Mouse (Mus musculus): Measurements from ENCODE around the gene Bcl6.

Bcl6 gene

GRCm38 (mm10) chr16:23988157-23988465 is 541 bp downstream of the Bcl6 start:
- TF ChIP-seq CTCF (conservative IDR thresholded peaks at IDR 0.05; ENCODE audit: low read length) = no peak
- TF ChIP-seq POU5F1 (IDR thresholded peaks at IDR 0.05; ENCODE audit: borderline replicate concordance, low read length) = no peak
- TF ChIP-seq NANOG (IDR thresholded peaks at IDR 0.05; ENCODE audit: borderline replicate concordance, low read length) = no peak
- Histone ChIP-seq H3K36me3 (ENCODE audit: insufficient read depth, low read length) (no peaks in the 10 kb centered on the region), H3K4me3 (replicated peaks; ENCODE audit: low read length) (peak overlapping the region; percentile 83), H3K27me3 (ENCODE audit: insufficient read depth, low read length) (peaks cover 50% of the 10 kb centered on the region), H3K9me3 (ENCODE audit: low read length) (no peaks in the 10 kb centered on the region), H3K4me1 (replicated peaks; ENCODE audit: low read depth, low read length) (peaks cover 48% of the 10 kb centered on the region)

GRCm38 (mm10) chr16:23987341-23988156 is 1.1 kb downstream of the Bcl6 start:
- no peak for TF ChIP-seq POU5F1 (IDR thresholded peaks at IDR 0.05; ENCODE audit: borderline replicate concordance, low read length)
- TF ChIP-seq CTCF (conservative IDR thresholded peaks at IDR 0.05; ENCODE audit: low read length) = no peak
- TF ChIP-seq NANOG (IDR thresholded peaks at IDR 0.05; ENCODE audit: borderline replicate concordance, low read length) = no peak

GRCm38 (mm10) chr16:23986871-23987270 is 1.8 kb downstream of the Bcl6 start:
- Histone ChIP-seq H3K4me3 (replicated peaks; ENCODE audit: low read length) (peak overlapping the region; percentile 83), H3K4me1 (replicated peaks; ENCODE audit: low read depth, low read length) (peaks cover 60% of the 10 kb centered on the region), H3K36me3 (ENCODE audit: insufficient read depth, low read length) (no peaks in the 10 kb centered on the region), H3K9me3 (ENCODE audit: low read length) (no peaks in the 10 kb centered on the region), H3K27me3 (ENCODE audit: insufficient read depth, low read length) (peaks cover 53% of the 10 kb centered on the region)
- TF ChIP-seq NANOG (IDR thresholded peaks at IDR 0.05; ENCODE audit: borderline replicate concordance, low read length) = no peak
- no peak for TF ChIP-seq POU5F1 (IDR thresholded peaks at IDR 0.05; ENCODE audit: borderline replicate concordance, low read length)
- no peak for TF ChIP-seq CTCF (conservative IDR thresholded peaks at IDR 0.05; ENCODE audit: low read length)

More at GRCm38 (mm10) chr16:23987341-23988156, 1.1 kb downstream of the Bcl6 start:
- Histone ChIP-seq H3K9me3 (ENCODE audit: low read length) (no peaks in the 10 kb centered on the region), H3K36me3 (ENCODE audit: insufficient read depth, low read length) (no peaks in the 10 kb centered on the region), H3K4me3 (replicated peaks; ENCODE audit: low read length) (peak overlapping the region; percentile 83), H3K4me1 (replicated peaks; ENCODE audit: low read depth, low read length) (peaks cover 54% of the 10 kb centered on the region), H3K27me3 (ENCODE audit: insufficient read depth, low read length) (peaks cover 54% of the 10 kb centered on the region)

- Histone ChIP-seq H3K27me3 (ENCODE audit: insufficient read depth, low read length) (peaks cover 60% of the 10 kb centered on the region), H3K4me1 (replicated peaks; ENCODE audit: low read depth, low read length) (peaks cover 62% of the 10 kb centered on the region), H3K4me3 (replicated peaks; ENCODE audit: low read length) (peak overlapping the region; percentile 83; the same call in 1 of the 2 replicates), H3K36me3 (ENCODE audit: insufficient read depth, low read length) (no peaks in the 10 kb centered on the region), H3K9me3 (ENCODE audit: low read length) (no peaks in the 10 kb centered on the region)
- TF ChIP-seq POU5F1 (IDR thresholded peaks at IDR 0.05; ENCODE audit: borderline replicate concordance, low read length) (no peak), NANOG (IDR thresholded peaks at IDR 0.05; ENCODE audit: borderline replicate concordance, low read length) (no peak), CTCF (conservative IDR thresholded peaks at IDR 0.05; ENCODE audit: low read length) (no peak)
Observed at GRCm38 (mm10) chr16:23986176-23986575, 2.5 kb downstream of the Bcl6 start.

GRCm38 (mm10) chr16:23985467-23985861 is 3.2 kb downstream of the Bcl6 start:
- H3K36me3 ChIP-seq (ENCODE audit: insufficient read depth, low read length) = no peaks in the 10 kb centered on the region
- H3K4me3 ChIP-seq (replicated peaks; ENCODE audit: low read length) = no peak overlapping the region

GRCm38 (mm10) chr16:23984760-23985466 is 3.7 kb downstream of the Bcl6 start:
- TF ChIP-seq NANOG (IDR thresholded peaks at IDR 0.05; ENCODE audit: borderline replicate concordance, low read length) (no peak), CTCF (conservative IDR thresholded peaks at IDR 0.05; ENCODE audit: low read length) (no peak), POU5F1 (IDR thresholded peaks at IDR 0.05; ENCODE audit: borderline replicate concordance, low read length) (no peak)
- peaks cover 64% of the 10 kb centered on the region for H3K27me3 ChIP-seq (ENCODE audit: insufficient read depth, low read length)
- no peaks in the 10 kb centered on the region for H3K9me3 ChIP-seq (ENCODE audit: low read length)
- H3K4me1 ChIP-seq (replicated peaks; ENCODE audit: low read depth, low read length) = peaks cover 66% of the 10 kb centered on the region
- peak overlapping the region; percentile 60 for H3K4me3 ChIP-seq (replicated peaks; ENCODE audit: low read length)
- no peaks in the 10 kb centered on the region for H3K36me3 ChIP-seq (ENCODE audit: insufficient read depth, low read length)

More at GRCm38 (mm10) chr16:23985467-23985861, 3.2 kb downstream of the Bcl6 start:
- Histone ChIP-seq H3K27me3 (ENCODE audit: insufficient read depth, low read length) (peaks cover 64% of the 10 kb centered on the region), H3K4me1 (replicated peaks; ENCODE audit: low read depth, low read length) (peaks cover 66% of the 10 kb centered on the region), H3K9me3 (ENCODE audit: low read length) (no peaks in the 10 kb centered on the region)
- TF ChIP-seq POU5F1 (IDR thresholded peaks at IDR 0.05; ENCODE audit: borderline replicate concordance, low read length) (no peak), NANOG (IDR thresholded peaks at IDR 0.05; ENCODE audit: borderline replicate concordance, low read length) (no peak), CTCF (conservative IDR thresholded peaks at IDR 0.05; ENCODE audit: low read length) (peak; percentile 26)

GRCm38 (mm10) chr16:23984183-23984582 is 4.5 kb downstream of the Bcl6 start:
- Histone ChIP-seq H3K36me3 (ENCODE audit: insufficient read depth, low read length) (no peaks in the 10 kb centered on the region), H3K9me3 (ENCODE audit: low read length) (no peaks in the 10 kb centered on the region), H3K4me3 (replicated peaks; ENCODE audit: low read length) (peak overlapping the region; percentile 60; the same call in 1 of the 2 replicates), H3K27me3 (ENCODE audit: insufficient read depth, low read length) (peaks cover 69% of the 10 kb centered on the region), H3K4me1 (replicated peaks; ENCODE audit: low read depth, low read length) (peaks cover 62% of the 10 kb centered on the region)
- TF ChIP-seq POU5F1 (IDR thresholded peaks at IDR 0.05; ENCODE audit: borderline replicate concordance, low read length) (no peak), CTCF (conservative IDR thresholded peaks at IDR 0.05; ENCODE audit: low read length) (peak; percentile 62)

GRCm38 (mm10) chr16:23982891-23983588 is 5.6 kb downstream of the Bcl6 start:
- peaks cover 62% of the 10 kb centered on the region for H3K4me1 ChIP-seq (replicated peaks; ENCODE audit: low read depth, low read length)
- peaks cover 73% of the 10 kb centered on the region for H3K27me3 ChIP-seq (ENCODE audit: insufficient read depth, low read length)
- TF ChIP-seq POU5F1 (IDR thresholded peaks at IDR 0.05; ENCODE audit: borderline replicate concordance, low read length) = no peak
- peak; percentile 21; the same call in 1 of the 2 replicates for TF ChIP-seq CTCF (conservative IDR thresholded peaks at IDR 0.05; ENCODE audit: low read length)
- TF ChIP-seq NANOG (IDR thresholded peaks at IDR 0.05; ENCODE audit: borderline replicate concordance, low read length) = no peak
- H3K4me3 ChIP-seq (replicated peaks; ENCODE audit: low read length) = peak overlapping the region; percentile 60
- H3K9me3 ChIP-seq (ENCODE audit: low read length) = no peaks in the 10 kb centered on the region
- H3K36me3 ChIP-seq (ENCODE audit: insufficient read depth, low read length) = no peaks in the 10 kb centered on the region
